Mouse (Mus musculus) bone marrow macrophage, adult 2 months (primary cell): Measurements from ENCODE around the gene 4931422A03Rik.

Source experiments
- CTCF ChIP-seq: IDR thresholded peaks from 2 replicates; pipeline ENCODE4 v1.5.1; 2012; ENCODE audit warnings: low read depth, mild to moderate bottlenecking, low read length, moderate library complexity
- POLR2A ChIP-seq: IDR thresholded peaks from 2 replicates; pipeline ENCODE4 v1.6.1; 2012; ENCODE audit warnings: mild to moderate bottlenecking, low read depth, low read length, borderline replicate concordance

GRCm38 (mm10) chr2:103962349-103962748 is 65.8 kb downstream of the 4931422A03Rik start:
- TF ChIP-seq CTCF (no peak), POLR2A (no peak)
